Mouse (Mus musculus): ENCODE results near the gene Mettl7a3.

Gene Mettl7a3

DNA sequence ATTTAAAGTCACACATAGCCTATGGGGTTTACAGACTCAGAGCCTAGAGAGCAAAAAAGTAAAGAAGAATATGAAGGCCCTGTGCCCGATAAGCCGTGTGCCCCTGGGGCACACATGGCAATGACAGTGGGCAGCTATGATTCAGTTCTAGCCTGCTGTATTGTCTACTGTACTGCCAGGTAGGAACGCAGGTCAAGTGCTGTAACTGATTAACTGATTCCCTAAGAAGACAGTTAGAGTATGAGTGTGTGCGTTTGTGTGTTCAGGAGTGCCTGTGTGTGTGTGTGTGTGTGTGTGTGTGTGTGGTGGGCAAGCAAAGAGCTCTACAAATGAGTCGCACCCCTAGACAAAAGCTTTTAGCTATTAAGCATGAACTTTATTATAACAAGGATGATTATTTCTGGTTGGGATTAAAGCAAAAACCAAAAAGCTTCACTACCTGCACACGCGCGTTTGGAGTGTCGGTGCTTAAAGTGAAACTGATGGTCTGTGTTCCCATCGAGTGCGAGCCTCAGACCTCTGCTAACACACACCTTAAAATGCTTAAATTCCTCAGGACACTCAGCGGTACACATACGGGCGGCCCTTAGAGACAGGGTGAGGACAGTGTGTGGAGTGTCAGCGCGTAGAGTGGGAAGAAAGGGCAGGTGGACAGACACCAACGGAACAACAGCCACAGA lies 53.0 kb downstream of the Mettl7a3 start:
- DNase-seq (ENCODE audit: low spot score in 2 of 2): no peak

DNA sequence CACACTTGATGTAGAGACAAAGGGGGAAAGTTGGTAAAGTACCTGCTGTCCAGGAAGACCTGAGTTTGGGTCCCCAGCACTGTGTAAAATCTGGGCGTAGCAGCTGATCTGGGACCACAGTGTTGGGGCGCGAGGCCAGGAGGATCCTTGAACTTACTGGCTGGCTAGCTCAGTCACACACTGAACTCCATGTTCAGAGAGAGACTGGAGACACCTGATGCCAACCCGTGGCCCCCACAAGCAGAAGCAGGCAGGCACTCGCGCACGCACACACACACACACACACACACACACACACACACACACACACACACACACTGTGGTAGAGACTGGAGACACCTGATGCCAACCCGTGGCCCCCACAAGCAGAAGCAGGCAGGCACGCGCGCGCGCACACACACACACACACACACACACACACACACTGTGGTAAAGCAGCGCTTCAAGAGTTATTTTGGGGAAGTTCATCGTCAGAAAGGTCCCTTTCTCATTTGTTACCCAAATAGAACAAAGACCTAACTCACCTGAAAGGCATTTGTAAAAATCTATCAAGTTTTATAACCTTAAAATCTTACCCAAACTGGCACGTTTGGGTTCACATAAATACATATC lies 53.6 kb downstream of the Mettl7a3 start:
- DNase-seq (ENCODE audit: low spot score in 2 of 2): no peak

DNA sequence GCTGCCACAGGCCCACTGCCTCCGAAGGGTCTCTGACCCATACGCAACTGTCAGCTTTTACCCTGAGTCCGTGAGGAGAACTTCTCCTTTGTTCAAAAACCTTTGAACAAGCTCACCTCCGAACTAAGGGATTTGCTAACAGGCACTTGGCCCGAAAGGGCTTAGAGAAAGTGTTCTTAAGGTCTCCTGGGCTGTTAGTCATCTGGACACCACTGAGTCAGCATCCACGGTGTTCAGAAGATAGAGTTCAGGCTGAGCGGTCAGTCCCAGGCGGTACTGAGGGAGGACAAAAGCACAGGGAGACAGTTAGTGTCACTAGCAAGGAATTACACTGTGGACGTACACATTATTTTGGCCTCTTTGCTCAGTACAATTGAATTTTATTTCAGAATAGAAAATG lies 54.2 kb downstream of the Mettl7a3 start:
- no peak for DNase-seq (ENCODE audit: low spot score in 2 of 2)
